Mouse (Mus musculus) ES-Bruce4 (cell line): ENCODE results near the gene Alyref2.

Experiments used
- CTCF ChIP-seq: IDR thresholded peaks from one replicate; pipeline ENCODE4 v1.8.1; 2011; ENCODE audit warnings: low read depth, low read length
- EP300 ChIP-seq: IDR thresholded peaks from 2 replicates; pipeline ENCODE4 v1.6.1; 2011; ENCODE audit warnings: low read depth, low read length; ENCODE audit not compliant: insufficient read depth

DNA sequence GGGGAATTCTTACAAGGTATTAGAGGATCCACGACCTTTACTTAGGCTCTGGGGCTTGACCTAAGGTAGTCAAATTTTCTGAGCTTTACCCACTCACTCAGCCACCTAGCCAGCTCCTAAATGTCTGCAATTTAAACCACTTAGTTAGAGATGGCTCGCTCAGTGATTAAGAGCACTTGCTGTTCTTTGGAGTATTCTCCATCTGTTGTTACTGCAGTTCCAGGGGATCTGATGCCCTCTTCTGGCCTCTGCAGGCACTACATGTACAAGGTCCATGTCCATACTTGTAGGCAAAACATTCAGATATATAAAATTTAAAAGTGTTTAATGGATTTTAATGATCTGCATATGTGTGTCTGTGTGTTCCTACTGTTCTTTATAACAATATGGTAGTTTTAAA is 24.3 kb upstream of the Alyref2 start:
- TF ChIP-seq CTCF (no peak), EP300 (no peak)
